Mouse (Mus musculus) urinary bladder, postnatal 10 days (tissue): ENCODE data around the gene Slc17a7.
"Not testable (repeated sequence)": the region's sequence is repeated elsewhere in the genome, so short reads cannot be mapped to it uniquely, and the experiment has no call there.

Experiments used
- DNase-seq: peaks from one replicate; pipeline ENCODE4 v3.0.0; 2022; ENCODE audit warnings: low spot score

Gene Slc17a7

DNA sequence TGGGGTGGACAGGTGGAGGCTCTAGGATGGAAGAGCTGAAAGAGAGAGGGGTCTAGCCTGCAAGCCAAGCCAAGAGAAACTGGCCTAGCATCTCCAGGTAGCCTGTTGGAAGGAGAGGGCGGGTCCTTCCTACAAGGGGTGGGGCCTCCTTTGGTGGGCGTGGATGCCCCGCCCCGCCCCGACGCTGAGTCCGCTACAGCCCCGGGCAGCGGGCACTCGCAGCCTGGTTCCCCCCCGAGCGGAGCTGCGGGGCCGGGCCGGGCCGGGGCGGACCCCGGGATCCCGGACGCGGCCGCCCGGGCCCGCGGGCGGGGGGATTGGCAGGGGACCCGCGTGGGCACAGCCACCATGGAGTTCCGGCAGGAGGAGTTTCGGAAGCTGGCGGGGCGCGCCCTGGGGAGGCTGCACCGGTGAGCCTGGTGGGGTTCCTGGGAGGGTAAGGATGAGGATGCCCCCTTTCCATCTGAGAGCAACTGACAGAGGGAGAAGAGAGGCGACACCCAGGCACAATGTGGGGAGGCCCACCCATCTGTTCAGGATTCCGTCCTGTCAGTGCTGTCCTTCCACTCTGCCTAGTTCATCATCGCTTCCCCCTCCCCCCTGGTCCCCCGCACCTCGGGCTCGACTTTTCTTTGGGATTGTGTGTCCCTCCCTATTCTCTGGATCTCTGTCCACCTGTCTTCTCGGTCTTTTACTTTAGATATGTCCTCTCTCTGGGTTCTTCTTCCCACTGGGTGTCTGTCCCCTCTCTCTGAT, at the start of gene Slc17a7:
TSS of gene Slc17a7 (plus strand) at position 215 of the 756 bp plus-strand sequence.
- DNase-seq = no peak

DNA sequence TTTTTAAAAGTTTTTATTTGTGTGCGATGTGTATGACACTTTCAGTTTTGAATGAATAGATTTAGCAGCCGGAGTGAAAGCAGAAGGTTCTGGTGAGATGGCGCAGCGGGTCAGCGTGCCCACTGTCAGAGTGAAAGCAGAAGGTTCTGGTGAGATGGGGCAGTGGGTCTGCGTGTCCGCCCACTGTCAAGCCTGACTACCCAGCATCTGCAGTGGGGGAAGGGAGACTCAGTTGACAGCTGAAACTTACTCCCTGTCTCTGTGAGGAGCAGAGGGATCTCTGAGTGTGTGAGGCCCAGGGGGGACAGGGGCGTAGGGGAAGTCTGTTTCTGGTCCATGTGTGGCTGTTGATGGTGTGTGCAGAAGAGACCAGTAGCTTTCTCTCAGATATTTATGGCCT, 46.2 kb upstream of the Slc17a7 start:
- DNase-seq = no peak

GRCm38 (mm10) chr7:45118336-45118735, 45.4 kb upstream of the Slc17a7 start:
- DNase-seq = no peak

DNA sequence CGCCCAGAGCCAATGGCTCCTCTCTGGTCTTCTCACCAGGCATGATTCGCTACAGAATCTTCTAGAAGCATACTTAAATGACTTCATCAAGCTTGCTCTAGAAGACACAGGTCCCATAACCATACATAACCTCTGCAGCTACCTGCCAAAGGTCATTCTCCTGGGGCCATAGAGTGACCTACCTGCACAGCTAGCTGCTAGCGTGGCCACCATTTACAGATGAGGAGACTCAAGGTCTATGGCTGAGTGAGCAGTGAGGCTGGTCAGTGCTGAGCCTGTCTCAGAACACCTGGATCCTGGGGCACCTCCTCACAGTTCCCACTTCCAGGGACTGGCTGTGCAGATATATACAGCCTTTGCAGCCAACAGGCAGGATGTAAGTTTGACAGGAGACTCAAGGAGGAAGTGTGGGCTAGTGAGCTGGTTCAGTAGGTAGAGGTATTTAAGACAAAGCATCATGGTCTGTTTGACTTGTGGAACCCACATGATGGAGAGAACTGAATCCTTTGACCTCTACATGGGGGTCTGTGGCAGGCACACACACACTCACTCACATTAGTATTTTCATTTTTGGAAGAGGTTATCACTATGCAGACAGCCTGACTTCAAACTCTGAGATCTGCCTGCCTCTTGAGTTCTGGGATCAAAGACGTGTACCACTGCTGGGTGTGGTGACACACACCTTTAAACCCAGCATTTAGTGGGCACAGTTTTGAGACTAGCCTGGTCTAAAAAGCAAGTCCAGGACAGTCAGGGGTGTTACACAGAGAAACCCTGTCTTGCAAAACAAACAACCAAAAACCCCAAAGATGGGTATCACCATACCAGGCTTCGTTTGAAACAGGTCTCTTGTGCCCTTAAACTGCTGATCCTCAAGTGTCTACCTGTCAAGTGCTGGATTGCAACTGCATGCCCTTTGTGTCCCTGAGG, 43.7 kb upstream of the Slc17a7 start:
- no peak for DNase-seq

DNA sequence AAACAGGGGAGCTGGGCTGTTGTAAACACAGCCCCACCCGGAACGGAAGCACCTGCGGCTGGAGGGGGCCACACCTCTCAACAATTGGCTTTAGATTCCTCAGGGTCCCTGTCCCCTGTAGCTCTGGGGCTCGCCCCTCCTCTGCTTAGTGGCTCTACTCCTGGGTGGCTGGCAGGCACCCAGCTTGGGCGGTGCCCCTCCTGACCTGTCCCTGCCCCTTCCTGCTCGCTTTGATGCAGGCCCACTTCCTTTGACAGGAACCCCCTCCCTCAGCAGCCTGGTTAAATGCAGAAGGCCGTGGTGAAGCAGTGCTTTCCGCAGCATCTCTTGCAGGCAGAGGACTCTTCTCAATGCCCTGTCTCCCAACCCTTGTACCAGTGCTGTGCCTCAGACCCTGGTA, 42.3 kb upstream of the Slc17a7 start:
- no peak for DNase-seq

DNA sequence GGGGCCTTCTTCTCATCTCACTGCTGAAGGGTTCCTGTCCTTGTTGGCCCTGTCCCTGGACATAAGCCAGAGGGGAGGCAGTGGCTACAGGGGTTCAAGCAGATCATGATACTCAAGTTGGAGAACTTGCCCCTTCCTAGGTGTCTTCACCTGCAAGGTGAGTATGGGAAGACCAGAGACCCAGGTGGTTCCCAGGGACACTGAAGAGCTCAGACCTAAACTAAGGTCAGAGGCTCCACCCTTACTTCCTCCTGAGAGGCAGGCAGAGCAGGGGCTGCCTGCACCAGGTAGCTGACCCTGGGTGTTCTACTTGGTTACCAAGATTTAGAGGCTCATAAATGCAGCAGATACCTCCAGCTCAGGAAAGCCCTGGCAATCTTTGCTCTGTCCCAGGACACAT, 41.8 kb upstream of the Slc17a7 start:
- no peak for DNase-seq

GRCm38 (mm10) chr7:45122561-45123185, 41.1 kb upstream of the Slc17a7 start:
- no peak for DNase-seq

DNA sequence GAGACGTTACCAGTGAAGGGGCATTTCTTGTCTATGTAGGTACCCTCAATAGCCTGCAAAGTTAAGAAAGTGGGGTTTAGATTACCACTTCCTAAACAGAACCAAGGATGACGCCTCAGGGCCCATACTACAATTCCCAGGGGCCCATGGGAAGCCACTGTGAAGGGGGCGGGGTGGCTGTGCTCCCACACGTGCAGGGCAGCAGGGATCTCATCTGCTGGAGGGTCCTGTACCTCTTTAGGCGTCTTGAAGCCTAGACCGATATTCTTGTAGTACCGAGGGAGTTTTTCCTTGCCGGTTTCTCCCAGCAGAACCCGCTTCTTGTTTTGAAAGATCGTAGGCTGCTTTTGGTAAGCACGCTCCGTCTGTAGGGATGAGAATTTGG, 40.6 kb upstream of the Slc17a7 start:
- DNase-seq = no peak

DNA sequence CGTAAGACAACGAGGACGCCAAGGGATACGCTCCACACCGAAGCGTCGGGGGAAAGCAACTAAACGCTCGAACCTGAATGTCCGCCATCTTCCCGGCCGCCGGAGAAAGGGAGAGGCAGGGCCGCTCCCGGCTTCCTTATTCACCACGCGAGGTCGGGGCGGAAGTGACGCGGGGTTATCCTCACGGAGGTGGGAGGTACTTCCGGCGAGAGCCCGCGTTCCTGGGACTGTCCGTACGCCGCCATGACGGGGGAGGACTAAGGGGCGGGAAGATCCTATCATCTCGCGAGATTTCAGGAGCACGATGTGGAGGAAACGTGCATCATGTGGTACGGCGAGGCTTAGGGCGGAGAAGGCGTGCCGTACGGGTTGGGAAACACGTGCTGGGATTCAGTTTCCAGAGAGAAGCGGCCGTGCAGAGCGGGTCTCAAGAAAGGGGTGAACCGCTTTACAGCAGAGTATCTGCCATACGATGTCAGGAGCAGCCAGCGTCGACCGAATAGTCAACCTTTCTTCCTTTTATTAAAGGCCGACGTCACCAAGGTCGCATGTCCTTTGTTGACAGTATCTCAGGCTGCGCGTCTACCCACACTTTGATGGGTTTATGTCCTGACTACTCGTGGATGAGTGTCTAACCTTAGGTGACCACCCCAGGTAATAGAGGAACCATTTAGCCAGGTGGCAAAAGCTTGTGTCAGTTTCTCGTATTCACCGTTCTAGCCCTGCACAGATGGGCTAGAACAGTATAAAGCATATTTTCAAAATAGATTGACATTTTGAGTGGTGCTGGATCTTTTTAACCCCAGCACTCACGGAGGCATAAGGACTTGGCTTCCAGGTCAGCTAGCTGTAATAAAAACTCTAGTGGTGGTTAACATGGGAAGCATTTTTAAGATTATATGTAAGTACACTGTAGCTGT, 39.3 kb upstream of the Slc17a7 start, which contains the start of gene Rps11:
TSS of gene Rps11 (minus strand) at position 216 of the 920 bp plus-strand sequence.
- DNase-seq = peak; percentile 98

DNA sequence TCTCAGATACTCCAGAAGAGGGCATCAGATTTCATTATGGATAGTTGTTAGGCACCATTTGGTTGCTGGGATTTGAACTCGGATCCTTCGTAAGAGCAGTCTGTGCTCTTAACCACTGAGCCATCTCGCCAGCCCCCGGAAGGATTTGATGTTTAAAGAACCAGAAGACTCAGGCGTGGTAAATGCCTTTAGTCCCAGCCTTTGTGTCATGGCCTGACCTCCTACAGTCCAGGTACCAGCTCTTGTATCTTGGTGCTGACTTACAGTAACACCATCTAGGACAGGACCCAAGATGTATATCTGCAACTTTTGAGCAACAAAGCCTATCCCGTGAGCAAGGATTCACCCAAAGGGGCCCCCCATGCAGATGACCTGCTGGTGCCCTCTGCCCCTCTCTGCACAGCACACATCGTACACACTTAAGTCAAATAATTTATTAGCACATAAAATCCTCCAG, 38.6 kb upstream of the Slc17a7 start:
- DNase-seq = no peak

DNA sequence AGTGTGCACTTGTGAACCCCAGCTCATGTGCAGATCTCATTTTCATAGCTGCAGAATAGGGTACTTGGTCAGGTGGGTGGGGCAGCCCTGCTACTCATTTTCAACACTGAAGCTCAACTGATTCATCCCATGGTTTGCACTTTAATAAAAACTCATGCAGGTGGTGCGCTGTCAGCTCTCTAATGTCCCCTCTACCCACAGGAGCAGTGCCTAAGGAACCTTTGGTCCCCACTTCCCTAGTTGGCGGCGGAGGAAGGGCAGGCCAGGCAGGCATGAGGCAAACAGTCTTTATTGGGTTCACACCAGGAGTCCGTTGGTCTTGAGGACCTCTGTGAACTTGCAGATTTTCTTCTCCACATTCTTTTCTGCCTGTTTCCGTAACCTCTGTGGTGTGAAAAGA, 38.1 kb upstream of the Slc17a7 start:
- not testable (repeated sequence) for DNase-seq

GRCm38 (mm10) chr7:45126147-45126843, 37.5 kb upstream of the Slc17a7 start:
- no peak for DNase-seq

GRCm38 (mm10) chr7:45126844-45127699, 36.7 kb upstream of the Slc17a7 start:
- DNase-seq = no peak

- no peak for DNase-seq
Observed at GRCm38 (mm10) chr7:45127700-45128224, 36.0 kb upstream of the Slc17a7 start.

DNA sequence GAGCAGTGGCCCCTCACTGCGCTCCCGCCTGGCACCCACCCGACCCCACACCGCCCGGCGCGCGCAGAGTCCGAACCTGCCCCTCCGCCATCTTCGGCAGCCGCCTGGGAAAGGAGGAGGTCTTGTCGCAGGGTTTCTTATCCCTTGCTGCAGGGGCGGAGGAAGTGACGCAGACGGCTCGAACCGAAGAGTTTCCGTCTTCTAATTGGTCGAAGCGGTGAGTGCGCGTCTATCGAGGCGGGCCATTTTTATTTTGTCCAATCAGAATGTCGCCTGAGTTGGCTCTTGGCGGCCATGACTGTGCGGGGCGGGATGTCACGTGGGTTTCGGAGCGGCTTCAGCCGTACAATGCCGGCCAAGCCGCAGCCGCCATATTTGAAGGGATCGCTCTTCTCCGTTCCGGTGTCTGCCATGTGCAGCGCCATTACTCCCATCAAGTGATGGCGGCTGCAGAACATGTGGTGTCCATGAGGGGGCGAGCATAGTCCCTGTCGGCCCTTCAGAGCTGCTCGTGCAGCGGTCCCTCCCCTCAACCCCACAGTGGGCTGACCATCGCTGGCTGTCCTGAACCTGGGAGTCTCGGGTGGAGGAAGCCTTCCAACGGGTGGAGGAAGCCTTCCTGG, 35.0 kb upstream of the Slc17a7 start, which contains the start of gene Rpl13a:
TSS of gene Rpl13a (minus strand) at position 138 of the 623 bp plus-strand sequence.
- DNase-seq = peak; percentile 88

DNA sequence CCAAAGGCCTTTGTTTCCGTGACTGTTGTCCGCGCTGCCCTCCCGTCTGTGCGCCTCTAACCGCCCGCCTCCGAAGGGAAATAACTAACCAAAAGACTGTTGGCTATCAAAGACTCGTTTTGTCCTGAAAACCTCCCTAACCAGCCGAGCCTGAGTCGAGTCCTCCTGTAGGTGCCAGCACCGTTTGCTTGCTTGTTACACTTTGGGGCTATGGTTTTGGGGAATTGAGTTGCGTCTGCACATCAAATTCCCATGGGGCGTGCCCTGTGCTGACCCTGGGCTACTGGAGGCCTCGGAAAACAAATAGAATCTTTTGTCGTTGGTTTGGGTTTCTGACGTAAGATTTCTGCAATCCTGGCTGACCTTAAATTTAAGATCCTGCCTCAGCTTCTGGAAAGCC, 34.4 kb upstream of the Slc17a7 start:
- DNase-seq = no peak

- DNase-seq = no peak
Observed at GRCm38 (mm10) chr7:45129776-45130512, 33.8 kb upstream of the Slc17a7 start.

DNA sequence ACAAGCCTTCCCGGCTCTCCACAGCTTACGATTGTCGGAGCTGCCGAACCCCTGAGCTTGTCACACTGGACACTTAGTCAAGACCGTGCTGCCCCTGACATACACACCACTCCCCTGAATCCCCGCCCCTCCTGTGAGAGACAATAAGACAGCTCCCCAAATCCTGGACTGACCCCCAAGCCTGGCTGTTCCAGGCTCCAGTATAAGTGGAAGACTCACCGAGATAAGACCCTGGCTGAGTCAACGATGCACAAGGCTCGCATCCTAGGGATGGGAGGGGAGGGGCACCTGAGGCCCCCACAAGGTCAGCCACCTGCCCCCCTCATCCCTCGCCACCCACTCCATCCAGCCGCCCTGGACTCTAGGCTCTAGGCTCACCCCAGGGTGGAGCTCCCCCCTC, 31.9 kb upstream of the Slc17a7 start:
- no peak for DNase-seq
